Mouse (Mus musculus) G1E (cell line): Measurements from ENCODE around the gene Agpat4.

Experiments
- CTCF ChIP-seq: IDR thresholded peaks from 2 replicates; pipeline ENCODE4 v1.5.1; 2012; ENCODE audit warnings: low read depth, low read length, inconsistent platforms, mixed read lengths
- GATA1 ChIP-seq: IDR thresholded peaks from 2 replicates; pipeline ENCODE4 v1.6.1; 2012; ENCODE audit warnings: borderline replicate concordance, low read length, inconsistent platforms, mixed read lengths
- POLR2AphosphoS5 ChIP-seq: IDR thresholded peaks from 2 replicates; pipeline ENCODE4 v1.6.1; 2012; ENCODE audit warnings: low read depth, low read length, inconsistent platforms; ENCODE audit not compliant: insufficient replicate concordance
- TAL1 ChIP-seq: conservative IDR thresholded peaks from 2 replicates; pipeline ENCODE4 v1.6.1; 2012; ENCODE audit warnings: low read depth, low read length, inconsistent platforms, mixed read lengths

DNA sequence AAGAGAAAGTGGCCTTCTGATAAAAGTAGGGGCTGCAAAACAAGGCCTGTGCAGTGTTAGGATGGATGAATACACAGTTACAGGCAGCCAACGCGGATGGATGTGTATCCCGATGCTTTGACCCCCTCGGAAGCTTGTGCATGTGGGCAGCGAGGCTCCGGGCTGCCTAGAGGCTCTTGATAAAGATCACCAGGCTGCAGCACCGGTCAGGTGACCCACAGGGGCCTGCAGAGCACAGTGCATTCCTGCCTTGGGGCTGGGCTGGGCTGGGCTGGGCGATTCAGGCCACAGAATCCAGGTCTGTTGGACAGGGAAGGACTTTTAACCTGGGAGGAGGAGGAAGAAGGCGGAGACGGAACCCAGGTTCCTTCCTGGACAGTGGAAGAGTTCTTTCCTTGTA lies 77.1 kb downstream of the Agpat4 start:
- TF ChIP-seq CTCF (no peak), TAL1 (no peak), GATA1 (no peak), POLR2AphosphoS5 (no peak)
